Mouse (Mus musculus): ENCODE results near the gene Rab17.

DNA sequence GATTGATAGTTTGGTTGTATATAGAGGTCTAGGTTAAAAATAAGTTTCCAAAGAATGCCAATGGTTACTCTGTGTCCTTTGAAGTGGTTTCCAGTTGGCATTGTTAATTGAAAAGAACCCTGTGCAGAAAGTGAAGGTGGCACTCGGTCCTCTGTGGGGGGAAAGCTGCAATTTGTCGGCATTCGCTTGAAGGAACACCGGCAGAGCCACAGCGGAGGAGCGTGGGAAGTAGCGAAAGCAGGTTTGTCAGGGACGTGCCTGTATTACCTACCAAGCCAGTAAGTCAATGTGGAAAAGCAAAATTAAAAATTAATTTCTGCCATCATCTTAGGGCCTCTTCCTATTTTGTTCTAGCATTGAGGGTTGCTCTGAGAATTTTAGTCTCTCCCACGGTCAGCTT lies 37.2 kb upstream of the Rab17 start:
- TF ChIP-seq POLR2A (IDR thresholded peaks at IDR 0.05; ENCODE audit: low read depth, low read length) (no peak), CTCF (IDR thresholded peaks at IDR 0.05; ENCODE audit: extremely low read depth, insufficient read length, insufficient replicate concordance, low read depth, low read length) (no peak)

Data from small intestine, adult 2 months (tissue).